Mouse (Mus musculus) lung, adult 2 months (tissue): ENCODE measurements at regions not wholly inside any gene's neighbourhood (a gene's known extent, or its start where the extent isn't known, plus 50 kb on each side); places are given as distances from the start of the nearest gene placed in this dataset.

Experiments used
- CTCF ChIP-seq: fragments of 200-500 bp; IDR thresholded peaks from 2 replicates; pipeline ENCODE4 v1.5.1; 2011; ENCODE audit warnings: mild to moderate bottlenecking, low read length, control low read depth; ENCODE audit not compliant: insufficient read depth
- POLR2A ChIP-seq: fragments of 200-500 bp; IDR thresholded peaks from 2 replicates; pipeline ENCODE4 v1.6.1; 2011; ENCODE audit warnings: low read depth, mild to moderate bottlenecking, control low read depth, low read length, borderline replicate concordance; ENCODE audit errors: extremely low read depth

DNA sequence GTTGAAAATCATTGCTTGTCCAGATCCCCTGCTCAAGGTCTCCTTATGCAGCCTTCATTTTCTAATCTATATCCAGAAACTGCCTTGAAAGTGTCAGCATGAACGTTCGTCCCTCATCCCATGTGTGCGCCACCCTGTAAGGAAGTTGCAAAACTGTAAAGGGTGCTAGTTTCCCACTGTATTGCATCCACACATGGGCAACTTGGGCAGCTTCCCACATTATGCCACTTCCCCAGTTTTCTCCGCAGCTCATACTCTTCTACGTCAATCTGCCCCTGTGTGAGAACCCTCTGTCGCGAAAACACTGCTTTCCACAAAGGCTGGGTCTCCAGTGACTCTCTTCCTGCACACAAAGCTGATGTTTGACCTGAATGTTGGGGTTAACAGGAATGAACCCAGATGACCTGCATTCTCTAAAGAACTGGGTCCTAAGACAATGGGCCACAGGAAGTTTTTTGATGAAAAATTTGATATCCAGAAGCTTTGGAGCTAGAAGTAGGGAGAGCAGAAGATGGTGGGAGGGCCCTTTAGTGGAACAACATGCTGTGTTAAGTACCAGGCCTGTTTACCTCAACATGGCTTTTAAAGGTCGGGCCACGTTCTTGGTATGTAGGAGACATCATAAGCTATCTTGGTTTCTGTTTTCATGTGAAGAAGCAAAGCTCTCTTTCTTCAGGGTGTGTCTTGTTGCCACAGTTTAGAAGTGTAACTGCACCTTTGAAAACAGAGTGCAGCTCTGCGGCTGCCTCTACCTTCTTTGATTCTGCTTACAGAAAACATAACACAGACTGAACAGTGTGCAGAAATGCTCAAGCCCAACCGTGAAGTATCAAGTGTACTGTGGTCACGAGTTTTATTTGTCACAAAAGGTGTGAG lies 289.9 kb downstream of the Ets1 start:
- TF ChIP-seq POLR2A (no peak), CTCF (no peak)
